Mouse (Mus musculus) ZHBTc4 (cell line): Measurements from ENCODE around the gene Slc1a7.

ENCODE experiments used
- DNase-seq: peaks from one replicate; pipeline ENCODE4 v3.0.0-alpha.2; 2011; ENCODE audit warnings: low read depth, low spot score

Slc1a7 gene

GRCm38 (mm10) chr4:107969781-107970180, 1.6 kb downstream of the Slc1a7 start:
- no peak for DNase-seq

GRCm38 (mm10) chr4:107971162-107971561, 3.0 kb downstream of the Slc1a7 start:
- DNase-seq = no peak

- DNase-seq = no peak
Measured at GRCm38 (mm10) chr4:107974527-107974926, 6.4 kb downstream of the Slc1a7 start.

- DNase-seq = no peak
Measured at GRCm38 (mm10) chr4:107975004-107975403, 6.9 kb downstream of the Slc1a7 start.

GRCm38 (mm10) chr4:107977593-107977992, 9.5 kb downstream of the Slc1a7 start:
- DNase-seq = no peak

- no peak for DNase-seq
Measured at GRCm38 (mm10) chr4:107979530-107979929, 11.4 kb downstream of the Slc1a7 start.

- DNase-seq = no peak
Measured at GRCm38 (mm10) chr4:107980002-107980600, 12.0 kb downstream of the Slc1a7 start.

GRCm38 (mm10) chr4:107983717-107984116, 15.6 kb downstream of the Slc1a7 start:
- DNase-seq = no peak

GRCm38 (mm10) chr4:107984282-107984981, 16.3 kb downstream of the Slc1a7 start:
- no peak for DNase-seq

- DNase-seq = no peak
Measured at GRCm38 (mm10) chr4:107985812-107986211, 17.7 kb downstream of the Slc1a7 start.

- DNase-seq = no peak
Measured at GRCm38 (mm10) chr4:107986386-107987168, 18.4 kb downstream of the Slc1a7 start.

- DNase-seq = no peak
Measured at GRCm38 (mm10) chr4:107988931-107989330, 20.8 kb downstream of the Slc1a7 start.

GRCm38 (mm10) chr4:107990818-107991217, 22.7 kb downstream of the Slc1a7 start:
- no peak for DNase-seq

GRCm38 (mm10) chr4:107991879-107992278, 23.7 kb downstream of the Slc1a7 start:
- peak; percentile 32 for DNase-seq

GRCm38 (mm10) chr4:107995011-107995410, 26.9 kb downstream of the Slc1a7 start:
- no peak for DNase-seq

GRCm38 (mm10) chr4:107995727-107996126, 27.6 kb downstream of the Slc1a7 start:
- no peak for DNase-seq

- DNase-seq = peak; percentile 33
Measured at GRCm38 (mm10) chr4:107996418-107996986, 28.4 kb downstream of the Slc1a7 start.

- DNase-seq = no peak
Measured at GRCm38 (mm10) chr4:107998641-107999332, 30.7 kb downstream of the Slc1a7 start.

- DNase-seq = no peak
Measured at GRCm38 (mm10) chr4:107999380-107999779, 31.2 kb downstream of the Slc1a7 start.

GRCm38 (mm10) chr4:108005328-108005727, 37.2 kb downstream of the Slc1a7 start:
- no peak for DNase-seq

GRCm38 (mm10) chr4:108007532-108008103, 39.5 kb downstream of the Slc1a7 start:
- no peak for DNase-seq
